Mouse (Mus musculus): ENCODE measurements around the gene Gabrb2.

Gabrb2 gene

DNA sequence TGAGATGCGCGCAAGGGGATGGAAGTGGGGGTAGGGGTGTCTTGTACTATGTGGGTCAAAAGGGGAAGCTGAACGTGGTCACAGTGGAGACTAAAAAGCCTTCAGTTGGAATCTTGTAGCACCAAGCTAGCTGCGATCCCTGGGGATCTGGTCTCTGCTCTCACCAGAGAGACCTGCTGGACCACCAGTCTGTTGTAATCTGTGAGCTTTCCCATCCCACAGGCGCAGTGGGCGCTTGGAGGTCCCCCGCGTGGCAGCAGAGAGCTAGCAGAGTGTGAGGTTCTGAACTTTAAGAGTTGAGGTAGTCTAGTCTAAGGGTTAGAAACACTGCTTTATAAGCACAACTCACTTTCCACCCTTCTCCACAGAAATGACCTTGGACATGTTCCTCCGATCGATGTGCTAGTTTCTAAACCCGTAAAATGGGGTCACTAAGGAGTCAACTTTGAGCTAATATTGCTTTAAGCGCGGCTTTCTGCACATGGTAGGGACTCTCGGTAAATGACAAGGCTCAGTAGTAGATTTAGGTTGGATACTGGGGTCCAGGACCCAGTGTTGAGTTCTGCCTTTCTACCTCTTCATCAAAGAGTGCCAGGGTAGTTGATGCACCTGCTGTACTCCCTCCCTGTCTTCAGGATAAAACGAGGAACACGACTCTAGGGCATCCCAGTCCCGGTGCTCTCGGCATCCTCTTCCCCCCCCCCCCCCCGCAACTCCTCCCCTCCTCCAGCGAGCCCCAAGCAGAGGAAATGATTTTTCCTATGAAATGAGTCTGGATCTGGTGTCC is at the start of gene Gabrb2:
Gabrb2 (plus strand) TSS at position 762 of the 787 bp plus-strand sequence.
- peak; percentile 36 to 40 for DNase-seq (ENCODE audit: low spot score in 2 of 2)

DNA sequence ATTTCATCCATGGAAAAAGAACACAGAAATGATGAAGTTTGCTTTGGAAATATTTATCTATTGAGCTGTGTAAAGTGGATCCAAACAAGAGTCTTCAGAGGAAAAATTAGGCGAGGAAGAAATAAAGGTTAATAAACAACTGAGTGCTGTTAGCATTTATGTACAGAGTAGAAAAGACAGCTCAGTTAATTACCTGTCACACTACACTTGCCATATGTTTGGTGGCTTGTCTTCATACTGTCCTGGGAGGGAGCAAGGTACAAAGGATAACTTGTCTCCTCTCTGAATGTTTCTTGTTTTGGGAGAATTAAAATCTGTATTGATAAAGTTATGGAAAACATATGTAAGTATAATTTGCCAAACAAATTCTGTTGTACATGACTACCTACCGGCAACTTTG is 40.6 kb upstream of the Gabrb2 start:
- DNase-seq (ENCODE audit: low spot score in 2 of 2), result no peak

DNA sequence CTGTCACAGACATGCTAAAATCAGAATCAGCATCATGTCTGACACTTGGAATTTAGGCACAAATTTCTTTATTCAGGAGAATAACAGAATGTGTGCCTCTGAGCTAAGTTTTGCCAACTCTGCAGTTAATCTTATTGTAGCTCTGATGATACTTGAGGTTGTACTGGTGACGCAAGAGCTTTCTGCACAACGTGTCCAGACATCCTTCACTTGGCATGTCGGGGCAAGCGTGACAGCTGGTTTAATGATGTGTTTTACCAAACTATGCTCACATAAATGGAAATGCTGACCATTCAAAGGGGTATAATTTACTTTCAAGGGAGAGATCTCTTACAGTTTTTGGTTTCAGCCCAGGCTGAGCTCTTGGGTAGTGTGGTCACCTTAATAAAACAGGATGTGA is 33.1 kb upstream of the Gabrb2 start:
- DNase-seq (ENCODE audit: low spot score in 2 of 2), result no peak

DNA sequence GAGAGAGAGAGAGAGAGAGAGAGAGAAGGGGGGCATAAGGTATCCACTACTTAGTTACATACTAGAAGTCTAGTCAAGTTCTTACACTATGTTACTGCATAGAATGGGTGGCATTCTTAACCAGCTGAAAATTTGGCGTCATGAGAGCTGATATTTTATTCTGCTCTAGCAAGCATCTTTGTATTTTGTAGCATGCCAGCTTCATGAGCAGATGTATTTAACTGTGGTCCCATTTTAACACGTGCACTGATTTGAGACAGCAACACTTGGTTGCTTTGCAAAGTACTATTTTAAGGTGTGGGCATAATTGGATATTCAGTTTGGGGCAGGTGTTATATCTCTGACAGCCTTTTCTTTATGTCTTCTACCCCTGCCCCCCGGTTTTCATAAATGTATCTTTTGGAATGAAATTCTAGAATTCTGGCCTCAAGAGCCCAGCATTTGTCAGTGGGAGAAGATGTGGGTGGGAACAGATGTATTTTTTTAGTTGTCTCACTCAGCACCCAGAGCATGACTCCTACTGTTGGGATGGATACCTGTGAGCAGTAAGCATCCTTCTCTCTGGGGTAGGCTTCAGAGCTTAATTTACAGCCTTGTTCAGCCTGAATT is 28.8 kb upstream of the Gabrb2 start:
- peak; percentile 18 to 42 for DNase-seq (ENCODE audit: low spot score in 2 of 2)

DNA sequence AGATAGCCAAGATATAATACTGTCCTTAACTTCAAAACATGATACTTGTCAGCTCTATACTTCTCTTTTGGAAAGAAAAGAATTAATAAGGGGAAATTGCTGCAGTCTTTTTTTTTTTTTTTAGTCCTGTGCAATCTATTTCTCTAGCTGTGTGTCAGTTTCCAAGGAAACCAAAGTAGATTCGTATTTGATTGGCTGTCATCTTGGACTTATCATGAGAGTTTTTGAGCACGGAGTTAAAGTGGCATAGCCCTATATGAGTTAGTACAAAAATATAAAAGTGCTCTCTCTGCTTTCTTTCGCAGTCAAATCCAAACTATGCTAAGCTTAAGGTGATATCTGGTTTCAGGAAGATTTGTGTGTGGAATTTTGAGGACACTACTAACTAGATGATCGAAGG is 26.1 kb upstream of the Gabrb2 start:
- DNase-seq (ENCODE audit: low spot score in 2 of 2), result no peak

DNA sequence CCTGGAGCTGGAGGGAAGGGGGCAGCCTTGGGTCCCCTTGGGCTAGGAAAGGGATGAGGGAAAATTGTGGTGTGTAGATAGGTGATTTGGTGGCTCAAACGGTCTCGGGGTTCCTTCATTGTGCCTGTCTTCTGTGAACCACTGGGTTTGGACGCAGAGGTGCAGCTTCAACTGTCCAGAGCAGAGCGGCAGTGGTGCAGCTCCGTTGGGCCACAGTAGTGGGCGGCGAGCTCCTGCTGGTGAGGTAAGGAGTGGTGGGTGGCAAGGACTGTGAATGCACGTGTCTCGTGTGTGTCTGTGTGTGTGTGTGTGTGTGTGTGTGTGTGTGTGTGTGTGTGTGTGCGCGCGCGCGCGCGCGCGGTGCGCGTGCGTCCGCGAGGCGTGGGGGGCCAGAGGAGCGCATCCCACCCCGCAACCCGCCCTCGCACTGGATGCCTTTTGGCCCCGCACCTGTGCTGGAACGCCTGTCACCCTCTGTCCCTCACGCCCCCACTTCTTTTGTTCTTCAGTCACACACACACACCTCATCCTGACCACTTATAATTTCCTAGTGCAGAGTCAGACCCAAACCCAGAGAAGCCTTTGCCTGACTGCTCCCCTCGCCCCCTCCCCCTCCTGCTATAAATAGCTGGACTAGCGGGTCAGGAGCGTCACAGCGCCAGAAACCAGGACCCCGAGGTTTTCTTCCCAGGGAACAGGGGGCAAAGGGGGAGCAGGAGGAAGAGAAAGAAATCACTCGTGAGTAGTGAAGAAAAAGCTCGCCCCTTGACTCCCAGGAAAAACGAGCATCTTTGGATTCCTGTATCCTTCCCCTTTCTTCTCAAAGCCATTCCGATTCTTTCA is 455 bp downstream of the Gabrb2 start:
- DNase-seq (ENCODE audit: low spot score in 2 of 2), result peak; percentile 77 to 87

DNA sequence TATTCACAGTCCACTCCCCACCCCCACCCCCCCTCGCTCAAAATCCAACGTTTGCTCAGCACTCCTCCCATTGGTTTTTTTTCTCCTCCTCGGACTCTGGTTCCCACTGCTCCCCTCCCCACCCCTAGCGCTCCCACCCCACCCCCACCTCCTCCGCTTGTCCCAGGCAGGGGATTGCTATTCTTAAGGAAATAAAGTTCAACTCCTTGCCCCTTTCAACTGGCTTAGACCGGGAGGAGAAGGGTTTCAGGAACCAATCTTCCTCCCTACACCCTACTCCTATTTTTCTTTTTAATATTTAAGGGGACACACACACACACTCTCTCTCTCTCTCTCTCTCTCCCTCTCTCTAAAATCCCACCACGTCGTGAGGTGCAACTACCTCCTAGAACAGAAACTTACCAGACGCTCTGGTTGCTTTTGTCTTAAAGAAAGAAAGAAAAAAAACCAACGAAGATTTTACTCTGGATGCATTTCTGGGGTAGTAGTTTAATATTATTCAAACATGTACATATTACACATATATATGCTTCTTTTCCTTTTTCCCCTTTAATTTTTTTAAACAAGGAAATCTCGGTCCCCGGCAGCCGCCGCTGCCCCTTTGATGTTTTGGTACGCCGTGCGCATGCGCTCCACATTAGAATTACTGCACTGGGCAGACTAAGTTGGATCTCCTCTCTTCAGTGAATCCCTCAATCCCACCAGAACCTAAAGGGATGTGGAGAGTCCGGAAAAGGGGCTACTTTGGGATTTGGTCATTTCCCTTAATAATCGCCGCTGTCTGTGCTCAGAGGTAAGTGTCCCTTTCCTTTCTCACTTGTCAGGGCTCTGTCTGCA is 1.3 kb downstream of the Gabrb2 start:
- peak; percentile 82 to 86 for DNase-seq (ENCODE audit: low spot score in 2 of 2)

DNA sequence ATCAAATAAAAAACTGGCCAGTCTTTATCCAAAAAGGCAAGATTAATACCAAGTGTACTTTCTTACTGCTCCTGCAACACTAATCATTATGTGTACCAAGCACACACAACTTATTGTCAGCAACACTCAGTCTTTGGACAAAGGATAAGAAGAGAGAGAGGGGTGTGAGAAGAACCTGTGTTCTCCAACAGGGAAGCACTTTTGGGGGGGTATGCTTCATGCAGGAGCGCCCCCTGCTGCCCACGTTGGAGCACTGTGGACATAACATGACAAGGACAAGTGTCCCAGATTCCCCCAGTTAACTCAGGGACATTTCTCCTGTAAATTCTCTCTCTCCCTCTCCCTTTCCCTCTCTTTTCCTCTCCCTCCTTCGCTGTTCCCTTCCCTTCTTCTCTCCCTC is 3.7 kb downstream of the Gabrb2 start:
- peak; percentile 50 to 73 for DNase-seq (ENCODE audit: low spot score in 2 of 2)

DNA sequence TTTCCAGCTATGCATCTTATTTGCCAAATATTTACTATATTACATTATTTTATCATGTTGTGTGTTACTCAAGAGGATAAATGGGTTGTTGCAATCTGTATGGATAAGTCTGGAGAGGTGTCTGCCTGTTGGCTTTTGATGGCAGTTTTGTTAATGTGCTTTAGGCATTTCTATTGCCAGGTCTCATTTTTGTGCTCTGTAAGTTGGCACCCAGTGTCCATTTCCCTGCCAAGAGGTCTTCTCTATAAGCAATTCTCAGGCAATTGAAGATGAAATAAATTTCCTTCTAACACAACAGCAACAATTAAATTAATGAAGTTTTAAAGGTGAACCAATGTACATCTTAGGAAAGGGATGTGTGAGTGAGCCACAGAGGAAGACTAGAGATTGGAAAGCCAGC is 11.9 kb downstream of the Gabrb2 start:
- no peak for DNase-seq (ENCODE audit: low spot score in 2 of 2)

DNA sequence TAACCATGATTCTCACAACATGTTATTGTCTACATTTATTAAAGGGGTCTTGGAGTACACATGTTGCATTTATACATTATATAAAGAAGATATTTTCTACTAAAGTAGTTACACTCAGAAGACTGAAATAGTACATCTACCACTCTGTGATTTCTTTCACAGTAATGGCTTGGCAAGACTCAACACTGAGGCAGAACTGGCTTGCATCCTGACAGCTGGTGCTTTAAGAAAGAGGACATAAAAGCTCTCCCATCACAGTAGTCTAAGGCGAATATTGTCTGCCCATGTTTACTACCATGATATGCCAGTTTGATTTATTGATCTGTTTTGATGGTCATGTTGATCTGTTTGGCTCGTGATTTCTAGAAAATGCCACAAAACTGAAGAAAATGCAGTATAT is 19.4 kb downstream of the Gabrb2 start:
- peak; percentile 25 to 44 for DNase-seq (ENCODE audit: low spot score in 2 of 2)

DNA sequence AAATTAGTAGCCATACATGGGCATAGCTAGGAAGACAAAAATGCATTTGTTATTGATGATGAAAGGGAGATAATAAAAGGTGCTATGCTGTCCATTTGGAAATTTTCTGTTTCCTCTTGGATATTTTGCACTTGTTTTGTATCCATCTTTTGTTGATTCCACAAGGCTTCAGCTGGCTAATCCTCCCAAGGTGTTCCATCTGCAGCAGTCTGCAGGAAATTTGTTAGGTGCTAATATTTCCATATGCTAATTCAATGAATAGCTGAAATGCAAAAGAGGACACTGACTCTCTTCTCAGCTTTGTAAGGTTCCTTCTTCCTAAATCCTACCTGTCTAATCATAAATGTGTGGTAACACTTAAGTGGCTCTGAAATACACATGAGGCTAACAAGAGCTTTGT is 24.1 kb downstream of the Gabrb2 start:
- no peak for DNase-seq (ENCODE audit: low spot score in 2 of 2)

DNA sequence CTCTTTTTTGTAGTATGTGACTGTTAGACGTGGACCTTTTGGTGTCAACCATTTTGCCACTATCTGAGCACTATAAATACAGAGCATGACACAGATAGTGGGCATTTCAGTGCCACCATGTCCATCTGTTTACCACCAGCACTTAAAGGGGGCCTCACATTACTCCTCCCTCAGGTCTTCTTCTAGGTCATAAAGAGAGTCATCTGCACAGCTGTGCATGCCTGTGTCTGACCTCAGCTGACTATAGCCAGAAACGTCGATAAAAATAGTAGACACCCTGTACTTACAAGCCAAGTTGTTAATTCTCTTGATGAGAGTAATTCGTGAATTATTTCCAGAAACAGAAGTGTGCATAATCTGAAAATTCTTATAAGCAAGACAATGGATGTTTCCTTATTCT is 29.4 kb downstream of the Gabrb2 start:
- no peak for DNase-seq (ENCODE audit: low spot score in 2 of 2)

DNA sequence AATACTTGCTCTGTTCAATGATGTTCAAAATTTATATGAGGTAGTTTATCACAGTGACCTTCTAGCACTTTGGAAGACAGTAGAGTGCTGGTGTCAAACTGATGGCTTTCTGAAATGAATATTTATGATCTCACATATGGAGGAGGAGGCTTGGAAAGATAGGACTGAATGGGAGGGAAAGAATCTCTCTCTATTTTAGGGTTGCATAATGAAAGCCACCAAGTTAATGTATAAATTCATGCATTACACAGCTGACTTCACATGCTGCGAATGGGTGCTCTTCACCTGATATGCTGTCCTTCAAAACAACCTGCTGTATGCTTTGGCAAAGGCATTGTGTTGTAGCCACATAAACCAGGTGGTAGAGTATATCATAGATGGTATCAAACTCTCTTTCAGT is 44.6 kb downstream of the Gabrb2 start:
- DNase-seq (ENCODE audit: low spot score in 2 of 2), result no peak

DNA sequence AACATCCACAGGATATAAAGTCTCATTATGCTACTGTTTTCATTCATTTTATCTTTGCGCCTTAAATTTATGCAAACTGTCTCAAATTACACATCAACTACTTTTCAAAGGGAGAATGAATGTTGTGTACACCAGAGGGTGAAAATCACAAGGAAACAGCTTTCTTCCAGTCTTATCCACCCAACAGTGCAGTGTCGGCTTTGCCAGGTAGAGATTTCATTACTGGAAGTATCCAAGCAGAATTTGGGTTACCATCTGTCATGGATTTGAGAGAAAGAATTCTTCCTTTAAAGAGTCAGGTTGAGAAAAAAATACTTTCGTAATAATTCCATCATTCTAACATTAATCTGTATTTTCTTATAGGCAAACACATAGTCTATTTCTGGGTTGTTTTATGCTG is 48.8 kb downstream of the Gabrb2 start:
- DNase-seq (ENCODE audit: low spot score in 2 of 2), result no peak

DNA sequence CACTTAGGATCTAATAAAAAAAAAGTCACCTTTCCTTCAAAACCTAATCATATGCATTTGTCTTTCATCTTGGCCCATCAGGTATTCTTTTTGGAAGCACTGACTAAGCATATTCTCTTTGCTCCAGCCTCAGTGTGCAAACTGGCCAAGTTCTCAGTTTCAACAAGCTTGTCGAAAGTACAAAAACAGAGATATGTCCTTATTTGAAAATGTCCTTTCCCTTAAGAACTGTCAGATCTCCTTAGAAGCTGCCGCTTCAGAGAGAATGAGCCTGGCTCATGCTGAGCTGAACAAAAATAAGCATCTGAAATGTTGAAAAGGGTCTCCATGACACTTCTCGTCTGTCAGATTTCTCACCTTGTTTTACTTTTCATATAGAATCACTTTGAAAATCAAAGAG is 55.0 kb downstream of the Gabrb2 start:
- no peak for DNase-seq (ENCODE audit: low spot score in 2 of 2)

DNA sequence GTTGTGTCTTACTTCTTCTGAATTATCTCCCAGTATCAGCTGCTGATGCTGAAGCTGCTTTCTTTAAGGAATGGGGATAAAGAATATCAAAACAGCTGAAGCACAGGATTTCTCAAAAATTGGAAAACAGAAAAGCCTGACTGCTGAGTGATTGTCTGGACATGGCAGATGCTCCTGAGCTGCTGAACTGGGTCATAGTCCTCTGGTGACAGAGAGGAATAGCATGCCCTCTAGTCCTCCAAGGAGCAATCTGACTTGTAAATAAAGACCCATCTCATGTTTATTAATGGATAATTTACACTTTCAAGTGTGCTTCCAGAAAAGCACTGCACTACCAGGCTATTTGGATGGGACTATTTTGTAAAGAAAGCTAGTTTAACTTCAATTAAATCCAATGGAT is 68.1 kb downstream of the Gabrb2 start:
- no peak for DNase-seq (ENCODE audit: low spot score in 2 of 2)

DNA sequence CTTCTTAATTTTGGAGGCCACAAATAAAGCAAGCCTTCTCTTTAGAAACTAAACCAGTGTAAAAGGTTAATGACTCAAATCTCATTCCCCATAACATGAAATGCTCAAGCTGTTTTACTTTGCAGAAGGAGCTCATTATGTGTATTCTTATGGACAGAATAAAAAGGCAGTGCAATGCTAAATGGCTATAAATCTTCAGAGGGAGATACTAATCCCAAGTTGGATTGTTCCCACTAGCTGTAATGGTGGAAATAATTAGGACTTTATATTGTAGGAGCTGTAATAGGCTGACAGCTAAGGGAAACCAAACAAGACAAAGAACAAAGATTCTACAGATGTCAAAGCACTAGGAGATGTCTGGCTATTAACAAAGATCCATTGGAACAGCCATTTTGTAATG is 81.6 kb downstream of the Gabrb2 start:
- no peak for DNase-seq (ENCODE audit: low spot score in 2 of 2)

DNA sequence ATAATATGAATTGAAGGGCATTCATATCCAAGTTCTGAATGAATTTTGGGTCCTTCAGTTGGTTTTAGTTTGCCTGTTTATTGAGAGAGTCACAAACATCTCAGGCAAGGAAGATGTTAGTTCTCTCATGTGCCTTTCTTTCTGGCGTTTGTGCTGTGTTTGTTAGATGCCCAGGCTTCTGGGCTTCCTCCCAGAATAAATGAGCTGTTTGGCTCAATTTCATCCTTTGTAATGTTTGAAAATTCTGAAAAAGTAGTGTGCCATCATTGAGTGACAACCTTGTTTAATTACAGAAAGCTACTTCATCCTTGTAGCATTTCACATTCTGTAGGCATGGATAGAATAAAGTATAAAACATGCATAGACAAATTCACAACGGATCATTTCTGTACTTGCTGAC is 85.9 kb downstream of the Gabrb2 start:
- DNase-seq (ENCODE audit: low spot score in 2 of 2), result no peak

DNA sequence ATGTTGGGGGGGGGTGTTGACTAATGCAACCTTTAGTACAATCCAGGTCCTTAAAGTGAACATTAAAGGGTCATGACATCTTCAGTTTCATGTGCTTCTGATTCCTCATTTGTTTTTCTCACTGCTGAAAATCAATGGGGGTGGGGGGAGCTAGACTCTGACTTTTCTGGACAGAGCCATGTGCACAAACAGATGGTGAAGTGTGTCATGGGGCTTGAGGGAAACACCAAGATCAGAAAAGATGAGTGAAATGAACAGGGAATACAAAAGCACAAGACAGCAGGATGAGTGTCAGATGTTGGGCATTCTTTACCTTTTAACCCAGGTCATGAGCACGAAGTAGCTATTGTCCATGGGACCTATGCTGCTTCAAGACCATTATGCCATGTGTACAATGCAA is 86.4 kb downstream of the Gabrb2 start:
- DNase-seq (ENCODE audit: low spot score in 2 of 2), result no peak

DNA sequence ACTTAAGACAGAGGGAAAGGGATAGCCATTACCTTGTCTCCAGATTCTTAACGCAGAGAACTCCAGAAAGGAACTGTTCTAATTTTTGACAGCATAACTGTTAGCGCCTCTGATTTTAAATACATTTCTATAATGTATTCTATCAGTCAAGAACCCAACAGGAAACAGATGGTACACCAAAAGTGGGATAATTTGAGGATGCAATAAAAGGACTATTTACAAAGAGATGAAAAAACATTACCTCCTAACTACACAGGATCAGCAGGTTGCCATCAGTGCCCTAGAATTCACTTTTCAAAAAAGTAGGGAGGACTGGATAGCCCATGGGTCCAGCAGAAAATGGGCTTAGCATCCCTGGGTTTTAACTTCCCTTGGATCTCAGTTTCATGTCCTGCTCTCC is 102.4 kb downstream of the Gabrb2 start:
- DNase-seq (ENCODE audit: low spot score in 2 of 2), result no peak

DNA sequence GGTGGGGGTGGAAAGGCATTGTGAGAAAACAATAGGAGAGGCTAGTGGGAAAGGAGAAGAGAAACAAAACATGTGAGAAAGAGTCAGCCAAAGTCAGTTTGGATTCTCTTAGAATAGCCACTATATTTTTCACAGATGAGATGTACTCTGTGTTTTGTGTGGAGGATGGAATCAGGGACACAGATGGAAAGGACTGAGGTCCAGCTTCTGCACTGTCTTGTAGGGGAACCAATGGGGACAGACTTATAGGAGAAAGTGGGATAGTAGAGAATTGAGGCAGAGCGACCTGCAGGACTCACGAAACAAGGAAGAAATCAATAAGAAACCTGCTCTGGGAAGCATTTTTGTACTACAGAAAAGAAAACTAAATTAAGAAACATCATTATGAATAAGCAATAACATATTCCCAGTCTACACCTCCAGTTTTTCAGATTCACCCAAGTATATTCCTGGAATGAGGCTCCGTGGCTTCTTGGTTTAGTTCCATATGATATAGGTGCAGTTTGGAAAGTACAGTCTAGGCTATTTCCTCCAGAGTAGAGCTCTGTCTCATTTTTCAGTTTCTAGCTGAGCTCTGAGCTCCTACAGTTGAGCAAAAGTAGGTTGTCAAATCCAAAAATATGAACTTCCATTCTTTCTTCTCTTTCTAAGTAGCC is 108.8 kb downstream of the Gabrb2 start:
- DNase-seq (ENCODE audit: low spot score in 2 of 2), result no peak
